Mouse (Mus musculus) liver, embryonic 13.5 days (tissue): ENCODE measurements at regions not wholly inside any gene's neighbourhood (a gene's known extent, or its start where the extent isn't known, plus 50 kb on each side); places are given as distances from the start of the nearest gene placed in this dataset.

Source experiments
- ATAC-seq: fragments of 200-750 bp; cut with Nextera tagmentation; 2 replicates; pipeline ENCODE4 v1.8.0; 2017; ENCODE audit warnings: low read depth, mild to moderate bottlenecking, moderate number of reproducible peaks, moderate library complexity
- DNase-seq: peaks from one replicate; pipeline ENCODE4 v3.0.0; 2022
- H3K27ac ChIP-seq: fragments of 300-500 bp; sonication (generic); 2 replicates; pipeline ENCODE4 v1.5.1; 2015; ENCODE audit warnings: moderate library complexity, mild to moderate bottlenecking, inconsistent platforms
- H3K27me3 ChIP-seq: fragments of 300-500 bp; sonication (generic); 2 replicates; pipeline ENCODE4 v1.6.1; 2015; ENCODE audit warnings: mild to moderate bottlenecking, inconsistent platforms
- H3K36me3 ChIP-seq: fragments of 300-500 bp; sonication (generic); 2 replicates; pipeline ENCODE4 v1.6.1; 2015; ENCODE audit warnings: mild to moderate bottlenecking, inconsistent platforms
- H3K4me1 ChIP-seq: fragments of 300-500 bp; sonication (generic); replicated peaks from 2 replicates; pipeline ENCODE4 v1.6.1; 2015; ENCODE audit warnings: inconsistent platforms
- H3K4me2 ChIP-seq: fragments of 300-500 bp; sonication (generic); 2 replicates; pipeline ENCODE4 v1.6.1; 2015; ENCODE audit warnings: inconsistent platforms, mild to moderate bottlenecking, moderate library complexity
- H3K4me3 ChIP-seq: fragments of 300-500 bp; sonication (generic); replicated peaks from 2 replicates; pipeline ENCODE4 v1.5.1; 2015; ENCODE audit warnings: mild to moderate bottlenecking, inconsistent platforms
- H3K9ac ChIP-seq: fragments of 300-500 bp; sonication (generic); 2 replicates; pipeline ENCODE4 v1.6.1; 2015; ENCODE audit warnings: mild to moderate bottlenecking, inconsistent platforms
- H3K9me3 ChIP-seq: fragments of 300-500 bp; sonication (generic); replicated peaks from 2 replicates; pipeline ENCODE4 v1.6.1; 2016; ENCODE audit warnings: inconsistent platforms
- WGBS: fragments of 180-500 bp; shearing (Covaris S2); methylation state at CpG from one replicate; pipeline ENCODE4 v1.1.7; 2015; ENCODE audit not compliant: insufficient replicate concordance; 5-methylcytosine and 5-hydroxymethylcytosine counted together

DNA sequence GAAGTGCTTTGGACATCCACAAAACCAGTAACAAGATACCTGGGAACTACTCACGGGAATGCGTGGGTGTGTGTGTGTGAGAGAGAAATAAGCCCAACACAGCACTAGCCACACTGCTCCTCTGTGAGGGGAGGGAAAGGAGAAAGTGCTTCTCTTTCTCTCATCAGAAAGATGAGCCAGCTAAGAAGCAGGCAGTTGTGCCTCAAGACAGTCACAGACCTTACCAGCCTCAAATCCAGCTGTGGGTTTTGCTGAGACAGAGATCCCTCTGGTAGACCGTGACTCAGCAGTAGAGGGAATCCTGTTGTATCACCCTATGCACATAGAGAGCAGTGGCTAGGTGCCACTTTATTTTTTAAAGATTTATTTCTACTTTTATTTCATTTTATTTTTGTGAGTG, 326.7 kb upstream of the Slc30a5 start:
- H3K27ac ChIP-seq: no peak overlapping the region
- H3K9me3 ChIP-seq: no peaks in the 10 kb centered on the region
- no peak overlapping the region for H3K9ac ChIP-seq
- no peak overlapping the region for H3K4me2 ChIP-seq
- no peaks in the 10 kb centered on the region for H3K36me3 ChIP-seq
- H3K27me3 ChIP-seq: no peaks in the 10 kb centered on the region
- ATAC-seq: no peak
- no peak for DNase-seq
- WGBS: 66% methylated on average over 3 of the region's 3 CpGs
- no peak overlapping the region for H3K4me3 ChIP-seq
- H3K4me1 ChIP-seq: no peaks in the 10 kb centered on the region

DNA sequence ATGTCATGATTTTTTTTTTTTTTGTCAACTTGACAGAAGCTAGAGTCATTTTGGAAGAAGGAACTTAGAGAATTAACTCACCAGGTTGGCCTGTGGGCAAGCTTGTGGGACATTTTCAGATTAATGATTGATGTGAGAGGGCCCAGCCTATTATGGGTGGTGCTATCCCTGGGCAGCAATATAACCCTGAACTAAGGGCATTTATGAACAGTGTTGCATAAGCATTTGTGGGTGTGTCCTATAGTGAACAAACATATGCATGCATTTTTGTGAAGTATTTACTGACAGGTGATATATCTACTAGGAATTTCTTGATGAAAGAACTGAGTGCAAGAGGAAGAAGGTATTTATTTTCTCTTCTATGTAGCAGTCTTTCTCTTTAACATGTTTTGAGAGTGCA, 320.5 kb upstream of the Slc30a5 start:
- Histone ChIP-seq H3K9me3 (no peaks in the 10 kb centered on the region), H3K27ac (no peak overlapping the region), H3K36me3 (no peaks in the 10 kb centered on the region), H3K9ac (no peak overlapping the region), H3K4me1 (no peaks in the 10 kb centered on the region), H3K4me3 (no peak overlapping the region), H3K4me2 (no peak overlapping the region), H3K27me3 (no peaks in the 10 kb centered on the region)
- no peak for DNase-seq
- ATAC-seq: no peak

DNA sequence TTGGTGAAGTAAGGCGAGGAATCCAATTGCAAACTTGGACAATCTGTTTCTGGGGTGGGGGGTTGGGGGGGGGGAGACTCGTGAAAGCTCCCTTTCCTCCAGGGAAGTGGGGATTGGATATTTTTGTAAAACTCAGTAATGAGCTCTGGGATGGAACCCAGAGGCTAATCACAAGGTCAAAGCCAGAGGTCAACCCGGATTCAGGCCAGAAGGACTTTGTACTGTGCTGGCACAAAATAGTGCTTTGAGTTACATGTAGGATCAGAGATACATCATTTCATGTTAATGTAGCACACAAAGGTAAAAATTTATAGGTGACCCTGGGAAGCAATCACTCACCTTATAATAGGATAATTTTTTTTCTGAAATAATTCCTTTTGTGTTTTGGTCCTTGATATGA, 309.5 kb upstream of the Slc30a5 start:
- no peak overlapping the region for H3K9ac ChIP-seq
- WGBS: 46% methylated on average over 3 of the region's 3 CpGs
- H3K27ac ChIP-seq: no peak overlapping the region

DNA sequence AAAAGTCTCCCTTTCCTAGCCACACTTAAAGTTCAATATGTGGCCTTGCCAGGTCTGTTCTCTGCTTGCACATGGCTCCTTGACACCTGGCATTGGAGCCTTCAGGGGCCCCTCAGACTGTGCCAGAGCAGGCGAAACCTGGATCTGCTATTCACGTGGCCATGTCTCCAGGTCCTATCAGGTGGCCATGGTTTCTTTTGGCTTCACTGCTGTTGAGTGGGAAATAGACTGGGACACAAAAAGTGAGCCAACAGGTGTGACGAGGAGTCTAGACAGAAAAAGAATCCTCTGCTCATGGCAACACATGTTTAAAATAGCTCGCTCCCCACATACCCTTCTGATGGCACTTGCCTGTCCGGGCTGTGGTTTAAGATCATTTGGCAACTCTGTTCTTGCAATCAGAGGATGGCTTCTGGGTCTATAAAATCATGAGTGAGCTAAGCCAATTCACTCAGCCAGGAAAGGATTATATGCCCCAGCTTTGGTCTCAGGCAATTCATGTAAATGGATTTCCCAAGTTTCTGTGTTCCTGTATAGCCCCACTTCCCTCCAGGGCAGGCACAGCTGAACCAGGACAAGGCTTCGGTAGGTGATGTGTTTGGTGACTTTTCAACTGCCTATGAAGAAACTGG, 309.0 kb upstream of the Slc30a5 start:
- H3K9me3 ChIP-seq: no peaks in the 10 kb centered on the region
- no peaks in the 10 kb centered on the region for H3K27me3 ChIP-seq
- H3K36me3 ChIP-seq: no peaks in the 10 kb centered on the region
- DNase-seq (no peak), ATAC-seq (no peak)
- WGBS: 73% methylated on average over 6 of the region's 6 CpGs
- H3K27ac ChIP-seq: no peak overlapping the region
- H3K9ac ChIP-seq: no peak overlapping the region
- no peak overlapping the region for H3K4me3 ChIP-seq
- no peaks in the 10 kb centered on the region for H3K4me1 ChIP-seq
- no peak overlapping the region for H3K4me2 ChIP-seq

More for the DNA sequence above, 309.5 kb upstream of the Slc30a5 start:
- ATAC-seq (no peak), DNase-seq (no peak)
- H3K4me3 ChIP-seq: no peak overlapping the region
- no peaks in the 10 kb centered on the region for H3K27me3 ChIP-seq
- no peaks in the 10 kb centered on the region for H3K36me3 ChIP-seq
- no peaks in the 10 kb centered on the region for H3K4me1 ChIP-seq
- no peak overlapping the region for H3K4me2 ChIP-seq
- no peaks in the 10 kb centered on the region for H3K9me3 ChIP-seq

DNA sequence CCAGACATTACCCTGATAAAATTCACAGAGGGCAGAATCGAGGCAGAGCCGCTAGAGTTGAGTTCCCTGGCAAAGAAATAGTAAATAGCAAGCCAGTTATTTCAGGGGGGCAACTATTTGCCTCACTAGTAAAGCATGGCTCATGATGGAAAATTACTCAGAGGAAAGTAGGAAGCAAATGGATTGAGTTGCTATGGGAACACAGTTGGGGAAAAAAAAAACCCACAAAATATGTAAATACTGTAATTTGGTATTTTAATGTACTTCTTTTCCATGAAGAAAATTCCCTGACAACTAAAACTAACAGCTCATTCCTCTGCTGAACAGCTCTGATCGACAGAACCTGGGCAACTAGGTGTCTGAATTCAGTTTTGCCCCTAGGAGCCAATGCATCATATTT, 296.2 kb upstream of the Slc30a5 start:
- Histone ChIP-seq H3K9me3 (no peaks in the 10 kb centered on the region), H3K4me3 (no peak overlapping the region), H3K27ac (no peak overlapping the region), H3K4me1 (no peaks in the 10 kb centered on the region), H3K27me3 (no peaks in the 10 kb centered on the region), H3K9ac (no peak overlapping the region), H3K36me3 (no peaks in the 10 kb centered on the region), H3K4me2 (no peak overlapping the region)
- DNase-seq (no peak), ATAC-seq (no peak)
- 54% methylated on average over 3 of the region's 3 CpGs for WGBS

DNA sequence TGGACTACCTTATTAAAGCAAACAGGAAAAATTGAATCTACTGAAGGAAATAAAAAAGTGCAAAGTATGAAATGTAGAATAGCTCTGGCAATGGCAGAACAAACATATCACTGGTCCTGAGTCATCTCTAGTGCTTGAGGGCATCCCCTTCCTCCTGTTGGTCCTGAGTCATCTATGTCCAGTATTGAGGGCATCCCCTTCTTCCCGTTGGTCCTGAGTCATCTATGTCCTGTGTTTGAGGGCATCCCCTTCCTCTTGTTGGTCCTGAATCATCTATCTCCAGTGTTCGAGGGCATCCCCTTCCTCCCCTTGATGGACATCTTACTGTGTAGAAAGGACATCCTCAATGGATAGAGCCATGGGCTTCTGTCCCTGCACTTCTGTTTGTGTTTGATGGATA, 294.6 kb upstream of the Slc30a5 start:
- Histone ChIP-seq H3K4me3 (no peak overlapping the region), H3K36me3 (no peaks in the 10 kb centered on the region), H3K9me3 (no peaks in the 10 kb centered on the region), H3K27ac (no peak overlapping the region), H3K27me3 (no peaks in the 10 kb centered on the region), H3K4me2 (no peak overlapping the region), H3K4me1 (no peaks in the 10 kb centered on the region), H3K9ac (no peak overlapping the region)
- no peak for ATAC-seq
- no peak for DNase-seq
- 43% methylated on average over 2 of the region's 2 CpGs for WGBS

DNA sequence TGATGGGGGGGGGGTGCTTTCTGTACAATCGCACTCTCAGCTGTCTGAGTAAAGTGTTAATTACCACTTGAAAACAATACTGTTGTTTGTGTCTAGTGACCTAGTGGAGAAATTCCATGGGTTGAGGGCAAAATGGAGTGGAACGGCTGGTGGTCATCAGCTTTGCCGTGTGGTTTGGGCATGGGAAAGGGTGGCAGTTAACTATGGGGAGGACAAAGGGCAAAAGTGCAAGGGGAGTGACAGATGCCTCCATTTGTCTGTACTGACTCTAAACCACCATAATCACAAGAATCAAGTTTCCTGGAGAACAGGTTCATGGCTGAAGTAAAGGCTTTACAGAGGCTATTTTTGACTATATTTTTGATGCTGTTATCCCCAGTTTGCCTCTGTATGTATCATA, 294.0 kb upstream of the Slc30a5 start:
- no peak overlapping the region for H3K27ac ChIP-seq
- no peaks in the 10 kb centered on the region for H3K36me3 ChIP-seq
- H3K9me3 ChIP-seq: no peaks in the 10 kb centered on the region
- H3K4me1 ChIP-seq: no peaks in the 10 kb centered on the region
- WGBS: 67% methylated on average over 3 of the region's 3 CpGs
- ATAC-seq (no peak), DNase-seq (no peak)
- no peaks in the 10 kb centered on the region for H3K27me3 ChIP-seq
- H3K4me2 ChIP-seq: no peak overlapping the region
- H3K4me3 ChIP-seq: no peak overlapping the region
- H3K9ac ChIP-seq: no peak overlapping the region

DNA sequence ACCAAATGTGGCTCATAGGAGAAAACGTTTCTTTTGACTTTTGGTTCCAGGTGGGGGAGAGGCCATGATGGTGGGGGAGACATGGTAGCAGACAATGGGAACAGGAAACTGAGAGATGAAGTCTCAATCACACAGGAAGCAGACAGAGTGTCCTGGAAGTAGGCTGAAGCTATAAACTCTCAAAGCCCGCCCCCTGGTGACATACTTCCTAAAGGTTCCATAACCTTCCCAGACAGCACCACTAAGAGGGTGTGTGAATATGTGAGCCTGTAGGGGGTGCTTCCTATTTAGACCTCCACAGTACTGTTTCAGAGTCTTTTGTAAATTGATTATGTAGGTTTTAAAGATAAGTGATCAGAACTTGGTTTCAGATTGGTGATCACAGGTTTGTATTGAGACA, 284.1 kb upstream of the Slc30a5 start:
- ATAC-seq (no peak), DNase-seq (no peak)
- Histone ChIP-seq H3K27ac (no peak overlapping the region), H3K4me1 (no peaks in the 10 kb centered on the region), H3K36me3 (no peaks in the 10 kb centered on the region), H3K4me2 (no peak overlapping the region), H3K4me3 (no peak overlapping the region), H3K9ac (no peak overlapping the region), H3K9me3 (no peaks in the 10 kb centered on the region), H3K27me3 (no peaks in the 10 kb centered on the region)
- 44% methylated on average over 2 of the region's 2 CpGs for WGBS

DNA sequence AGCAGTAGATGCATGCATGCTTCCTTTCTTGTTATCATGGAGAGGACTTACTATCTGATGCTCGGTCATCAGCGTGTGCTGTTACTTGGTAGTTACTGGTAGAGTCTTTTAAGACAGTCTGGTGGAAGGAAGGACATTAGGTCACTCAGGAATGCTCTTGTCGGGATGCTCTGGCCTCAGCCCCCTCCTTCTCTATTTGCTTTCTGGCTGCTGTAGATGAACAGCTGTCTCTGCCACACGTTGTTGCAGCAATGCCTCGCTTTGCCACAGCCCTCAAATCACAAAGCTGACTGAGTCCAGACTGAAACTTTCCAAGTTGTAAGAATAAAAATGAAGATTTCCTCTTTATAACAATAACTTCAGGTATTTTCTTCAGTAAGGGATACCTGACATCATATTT, 282.1 kb upstream of the Slc30a5 start:
- H3K9ac ChIP-seq: no peak overlapping the region
- ATAC-seq (no peak), DNase-seq (no peak)
- no peak overlapping the region for H3K4me3 ChIP-seq
- no peaks in the 10 kb centered on the region for H3K9me3 ChIP-seq
- no peak overlapping the region for H3K27ac ChIP-seq
- no peaks in the 10 kb centered on the region for H3K27me3 ChIP-seq
- no peaks in the 10 kb centered on the region for H3K4me1 ChIP-seq
- H3K4me2 ChIP-seq: no peak overlapping the region
- 47% methylated on average over 5 of the region's 5 CpGs for WGBS
- H3K36me3 ChIP-seq: no peaks in the 10 kb centered on the region

DNA sequence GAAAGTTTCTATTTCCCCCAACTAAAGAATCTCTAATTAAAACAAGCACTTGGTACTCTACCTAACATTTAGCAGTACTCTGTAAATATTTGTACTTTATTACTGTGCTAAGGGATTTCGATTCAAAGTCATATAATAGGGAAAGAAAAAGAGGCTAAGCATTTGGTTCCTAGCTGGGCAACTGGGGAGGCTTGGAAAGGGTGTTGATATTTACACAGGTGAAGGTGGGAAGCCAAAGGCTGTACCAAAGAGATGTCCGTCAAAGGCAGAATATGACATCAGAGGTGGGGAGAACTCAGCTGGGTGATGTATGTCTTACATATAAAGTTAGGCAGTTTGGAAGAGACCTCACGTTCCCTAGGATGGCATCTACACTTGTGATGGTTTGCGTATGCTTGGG, 278.9 kb upstream of the Slc30a5 start:
- ATAC-seq: no peak
- WGBS: 55% methylated on average over 4 of the region's 4 CpGs

DNA sequence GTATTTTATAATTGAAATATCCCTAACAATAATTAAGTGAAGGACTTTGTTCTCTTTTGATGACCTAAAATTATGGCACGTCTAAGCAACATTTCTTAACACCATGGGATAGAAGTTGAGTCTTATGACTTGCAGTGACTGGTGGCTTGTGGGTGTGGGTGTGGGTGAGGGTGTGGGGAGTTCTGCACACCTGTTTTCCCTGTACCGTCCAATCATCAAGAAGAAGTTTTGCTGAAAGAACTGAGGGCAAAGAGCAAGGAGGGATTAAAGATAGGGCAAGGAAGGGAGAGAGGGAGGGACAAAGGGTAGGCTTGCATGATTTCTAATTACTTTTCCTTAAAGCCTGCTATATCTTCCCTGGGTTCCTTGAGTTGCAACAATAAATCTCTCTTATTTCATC, 278.5 kb upstream of the Slc30a5 start:
- H3K4me3 ChIP-seq: no peak overlapping the region
- H3K27me3 ChIP-seq: no peaks in the 10 kb centered on the region
- H3K9me3 ChIP-seq: no peaks in the 10 kb centered on the region
- H3K4me2 ChIP-seq: no peak overlapping the region
- DNase-seq (no peak), ATAC-seq (no peak)
- 60% methylated on average over 2 of the region's 2 CpGs for WGBS
- no peaks in the 10 kb centered on the region for H3K4me1 ChIP-seq
- no peaks in the 10 kb centered on the region for H3K36me3 ChIP-seq
- H3K9ac ChIP-seq: no peak overlapping the region
- no peak overlapping the region for H3K27ac ChIP-seq

More for the DNA sequence above, 278.9 kb upstream of the Slc30a5 start:
- Histone ChIP-seq H3K4me1 (no peaks in the 10 kb centered on the region), H3K4me2 (no peak overlapping the region), H3K36me3 (no peaks in the 10 kb centered on the region), H3K27ac (no peak overlapping the region), H3K9ac (no peak overlapping the region), H3K9me3 (no peaks in the 10 kb centered on the region), H3K27me3 (no peaks in the 10 kb centered on the region), H3K4me3 (no peak overlapping the region)
- no peak for DNase-seq

DNA sequence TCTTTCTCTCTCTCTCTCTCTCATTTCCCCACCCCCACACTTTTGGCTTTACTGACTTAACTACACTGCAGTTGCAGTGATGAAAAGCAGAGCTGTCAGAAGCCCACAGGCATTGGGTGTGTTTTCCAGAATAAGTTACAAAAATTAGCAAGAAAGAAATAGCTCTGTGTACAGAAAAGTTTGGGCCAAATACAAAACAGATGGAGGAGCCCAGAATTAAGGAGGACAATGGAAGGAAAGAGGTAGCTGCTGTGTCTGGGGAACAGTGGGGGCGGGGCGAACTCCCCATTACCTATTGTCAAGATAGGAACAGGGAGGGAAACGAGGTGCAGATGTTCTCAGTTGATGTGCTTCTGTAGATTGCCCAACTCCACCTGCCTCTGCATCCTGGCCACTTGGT, 267.4 kb upstream of the Slc30a5 start:
- H3K27me3 ChIP-seq: no peaks in the 10 kb centered on the region
- H3K27ac ChIP-seq: no peak overlapping the region
- no peak overlapping the region for H3K4me3 ChIP-seq
- ATAC-seq (no peak), DNase-seq (no peak)
- no peaks in the 10 kb centered on the region for H3K4me1 ChIP-seq
- H3K9ac ChIP-seq: no peak overlapping the region
- 42% methylated on average over 3 of the region's 3 CpGs for WGBS
- H3K9me3 ChIP-seq: no peaks in the 10 kb centered on the region
- H3K4me2 ChIP-seq: no peak overlapping the region
- H3K36me3 ChIP-seq: no peaks in the 10 kb centered on the region
